Mouse (Mus musculus): Measurements from ENCODE around the gene Phyhd1.

- TF ChIP-seq CTCF (IDR thresholded peaks at IDR 0.05; ENCODE audit: low read depth) (no peak), EP300 (IDR thresholded peaks at IDR 0.05; ENCODE audit: low read depth) (no peak)
These were observed 30.4 kb upstream of the Phyhd1 start for GRCm38 (mm10) chr2:30235593-30235992.

Measured in liver, embryonic 14.5 days (tissue).